Comparison of ENCODE assay signal across 12 mouse cellular contexts in the genomic region with DNA sequence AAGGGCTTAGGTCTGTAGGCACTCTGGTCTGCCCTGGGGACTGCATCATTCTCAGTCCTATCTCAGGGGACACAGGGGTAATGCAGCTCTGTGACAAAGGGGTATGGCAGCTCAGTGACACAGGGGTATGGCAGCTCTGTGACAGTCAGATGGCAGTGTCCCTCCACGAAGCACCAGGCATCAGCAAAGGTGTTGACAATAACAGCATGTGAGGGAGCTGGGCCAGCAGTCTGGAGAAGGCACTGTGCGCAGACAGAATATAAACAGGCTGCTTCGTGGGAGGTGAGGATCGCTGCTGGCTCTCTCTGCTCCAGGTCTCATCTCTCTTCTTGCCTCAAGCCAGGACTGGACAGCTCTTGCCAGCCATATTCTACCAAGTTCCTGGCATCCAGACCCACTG. TPM values are rescaled to one million over a fixed set of nuclear protein-coding genes. Genes with fewer than 3 reads are reported as not detected.
DNase-seq lines count a peak whose midpoint lies in the region; ATAC-seq and TF ChIP-seq lines count a peak whose summit lies in the region.
"Had no signal": no experiment of that assay in that cellular context is flagged by ENCODE, and none has a peak within 500 bp of the region (broad histone marks: within the 10 kb centered on the region; RNA-seq: fewer than 3 reads in every experiment).

No protein-coding gene starts in this region.

- no peaks in the 10 kb centered on the region for H3K9me3 ChIP-seq in heart, embryonic 10.5 days
- no peaks in the 10 kb centered on the region for H3K9me3 ChIP-seq in midbrain, postnatal 0 days (ENCODE audit: low read length)
- H3K9me3 ChIP-seq in midbrain, embryonic 15.5 days = no peaks in the 10 kb centered on the region
- H3K9me3 ChIP-seq in embryonic facial prominence, embryonic 11.5 days (replicated peaks; ENCODE audit: control insufficient read depth, low read length) = no peaks in the 10 kb centered on the region
- no peaks in the 10 kb centered on the region for H3K9me3 ChIP-seq in limb, embryonic 14.5 days (ENCODE audit: control insufficient read depth, low read length)
- H3K9me3 ChIP-seq in kidney, embryonic 16.5 days (ENCODE audit: low read length) = no peaks in the 10 kb centered on the region

- TF ChIP-seq POLR2A in heart, adult 2 months (IDR thresholded peaks at IDR 0.05; ENCODE audit: insufficient read depth, low read depth, low read length) = no peak
- TF ChIP-seq POLR2A in limb, embryonic 14.5 days (IDR thresholded peaks at IDR 0.05; ENCODE audit: borderline replicate concordance, extremely low read depth, insufficient read depth, insufficient read length) = no peak

- no peak overlapping the region for H3K9ac ChIP-seq in heart, adult 2 months (ENCODE audit: low read depth, low read length)
- H3K9ac ChIP-seq in midbrain, postnatal 0 days (replicated peaks; ENCODE audit: low read length, poor library complexity, severe bottlenecking) = no peak overlapping the region
- H3K9ac ChIP-seq in midbrain, embryonic 15.5 days = no peak overlapping the region
- no peak overlapping the region for H3K9ac ChIP-seq in embryonic facial prominence, embryonic 11.5 days (replicated peaks; ENCODE audit: low read length)
- no peak overlapping the region for H3K9ac ChIP-seq in limb, embryonic 14.5 days (ENCODE audit: low read depth, low read length, severe bottlenecking)
- no peak overlapping the region for H3K9ac ChIP-seq in kidney, embryonic 16.5 days (replicated peaks; ENCODE audit: low read length)

- no peaks in the 10 kb centered on the region for H3K36me3 ChIP-seq in heart, embryonic 10.5 days
- H3K36me3 ChIP-seq in heart, adult 2 months (ENCODE audit: control insufficient read depth, insufficient read depth, low read length) = no peaks in the 10 kb centered on the region
- no peaks in the 10 kb centered on the region for H3K36me3 ChIP-seq in midbrain, postnatal 0 days (ENCODE audit: insufficient read depth, low read length)
- H3K36me3 ChIP-seq in midbrain, embryonic 15.5 days (replicated peaks) = no peaks in the 10 kb centered on the region
- no peaks in the 10 kb centered on the region for H3K36me3 ChIP-seq in embryonic facial prominence, embryonic 11.5 days (replicated peaks; ENCODE audit: control insufficient read depth, insufficient read depth, low read depth, low read length)
- H3K36me3 ChIP-seq in limb, embryonic 14.5 days (ENCODE audit: control insufficient read depth, insufficient read depth, low read length) = no peaks in the 10 kb centered on the region
- H3K36me3 ChIP-seq in kidney, embryonic 16.5 days (ENCODE audit: insufficient read depth, low read length) = no peaks in the 10 kb centered on the region

- TF ChIP-seq EP300 in heart, adult 2 months (IDR thresholded peaks at IDR 0.05; ENCODE audit: insufficient read depth, low read depth, low read length) = no peak

- H3K27ac ChIP-seq in heart, embryonic 10.5 days = peak overlapping the region; percentile 3; the same call in 1 of the 2 replicates
- H3K27ac ChIP-seq in heart, adult 2 months = no peak overlapping the region
- H3K27ac ChIP-seq in midbrain, postnatal 0 days (ENCODE audit: low read depth, low read length) = no peak overlapping the region
- no peak overlapping the region for H3K27ac ChIP-seq in midbrain, embryonic 15.5 days
- peak overlapping the region; percentile 86 for H3K27ac ChIP-seq in embryonic facial prominence, embryonic 11.5 days (replicated peaks; ENCODE audit: low read depth, low read length)
- peak overlapping the region; percentile 91 for H3K27ac ChIP-seq in limb, embryonic 14.5 days (replicated peaks; ENCODE audit: low read depth, low read length)
- no peak overlapping the region for H3K27ac ChIP-seq in kidney, embryonic 16.5 days (ENCODE audit: low read length)

- no peak overlapping the region for H3K4me3 ChIP-seq in heart, embryonic 10.5 days
- no peak overlapping the region for H3K4me3 ChIP-seq in heart, adult 2 months
- H3K4me3 ChIP-seq in midbrain, postnatal 0 days (ENCODE audit: low read depth, low read length) = no peak overlapping the region
- no peak overlapping the region for H3K4me3 ChIP-seq in midbrain, embryonic 15.5 days
- H3K4me3 ChIP-seq in embryonic facial prominence, embryonic 11.5 days (ENCODE audit: low read depth, low read length) = no peak overlapping the region
- H3K4me3 ChIP-seq in limb, embryonic 14.5 days (replicated peaks; ENCODE audit: low read length) = no peak overlapping the region
- no peak overlapping the region for H3K4me3 ChIP-seq in kidney, embryonic 16.5 days (ENCODE audit: low read length)

- H3K79me2 ChIP-seq in heart, adult 2 months (replicated peaks; ENCODE audit: control insufficient read depth, insufficient read depth, low read length) = no peaks in the 10 kb centered on the region

- 45% methylated on average over 4 of the region's 4 CpGs for WGBS in heart, embryonic 10.5 days
- 55% methylated on average over 4 of the region's 4 CpGs for WGBS in heart, adult 2 months
- WGBS in midbrain, postnatal 0 days = 80% methylated on average over 4 of the region's 4 CpGs
- 70% methylated on average over 4 of the region's 4 CpGs for WGBS in midbrain, embryonic 15.5 days
- WGBS in embryonic facial prominence, embryonic 11.5 days = 71% methylated on average over 4 of the region's 4 CpGs
- 50% methylated on average over 4 of the region's 4 CpGs for WGBS in limb, embryonic 14.5 days
- WGBS in kidney, embryonic 16.5 days = 37% methylated on average over 4 of the region's 4 CpGs

- no peak for DNase-seq in heart, embryonic 10.5 days (ENCODE audit: low spot score)
- no peak for DNase-seq in heart, adult 2 months
- peak; percentile 8 for DNase-seq in midbrain, postnatal 0 days (ENCODE audit: low spot score)
- DNase-seq in embryonic facial prominence, embryonic 11.5 days (ENCODE audit: low spot score) = no peak
- DNase-seq in limb, embryonic 14.5 days (ENCODE audit: low spot score) = no peak
- DNase-seq in thymus, adult 18-20 months = no peak
- DNase-seq: heart, adult 18-20 months; lung, postnatal 10 days; retina, postnatal 1 day had no signal

- peaks cover 47% of the 10 kb centered on the region for H3K4me1 ChIP-seq in heart, embryonic 10.5 days
- peaks cover 5% of the 10 kb centered on the region for H3K4me1 ChIP-seq in heart, adult 2 months (ENCODE audit: control insufficient read depth, insufficient read depth, low read length)
- peaks cover 9% of the 10 kb centered on the region for H3K4me1 ChIP-seq in midbrain, postnatal 0 days (ENCODE audit: insufficient read depth, low read length)
- peaks cover 25% of the 10 kb centered on the region for H3K4me1 ChIP-seq in midbrain, embryonic 15.5 days
- H3K4me1 ChIP-seq in embryonic facial prominence, embryonic 11.5 days (ENCODE audit: control insufficient read depth, insufficient read depth, low read length) = peaks cover 12% of the 10 kb centered on the region; the same call in 1 of the 2 replicates
- H3K4me1 ChIP-seq in limb, embryonic 14.5 days (ENCODE audit: control insufficient read depth, insufficient read depth, low read length) = peaks cover 54% of the 10 kb centered on the region
- peaks cover 34% of the 10 kb centered on the region for H3K4me1 ChIP-seq in kidney, embryonic 16.5 days (ENCODE audit: insufficient read depth, low read length)

- H3K27me3 ChIP-seq in heart, embryonic 10.5 days (ENCODE audit: insufficient read depth, poor library complexity, severe bottlenecking) = 0 out of 2 replicates have a peak, but pooled peaks cover 5% of the 10 kb centered on the region
- H3K27me3 ChIP-seq in heart, adult 2 months (ENCODE audit: control insufficient read depth, insufficient read depth, low read length) = no peaks in the 10 kb centered on the region
- peaks cover 5% of the 10 kb centered on the region; the same call in 1 of the 2 replicates for H3K27me3 ChIP-seq in midbrain, postnatal 0 days (ENCODE audit: insufficient read depth, low read length)
- 0 out of 2 replicates have a peak, but pooled peaks cover 3% of the 10 kb centered on the region for H3K27me3 ChIP-seq in midbrain, embryonic 15.5 days (replicated peaks)
- no peaks in the 10 kb centered on the region for H3K27me3 ChIP-seq in embryonic facial prominence, embryonic 11.5 days (ENCODE audit: control insufficient read depth, insufficient read depth, low read length)
- no peaks in the 10 kb centered on the region for H3K27me3 ChIP-seq in limb, embryonic 14.5 days (ENCODE audit: control insufficient read depth, insufficient read depth, low read length)
- no peaks in the 10 kb centered on the region for H3K27me3 ChIP-seq in kidney, embryonic 16.5 days (ENCODE audit: insufficient read depth, low read length)

- no peak overlapping the region for H3K4me2 ChIP-seq in midbrain, postnatal 0 days (ENCODE audit: low read depth, low read length, poor library complexity, severe bottlenecking)
- H3K4me2 ChIP-seq in midbrain, embryonic 15.5 days = no peak overlapping the region
- no peak overlapping the region for H3K4me2 ChIP-seq in embryonic facial prominence, embryonic 11.5 days (ENCODE audit: low read depth, low read length)
- no peak overlapping the region for H3K4me2 ChIP-seq in limb, embryonic 14.5 days (replicated peaks; ENCODE audit: low read depth, low read length, severe bottlenecking)
- no peak overlapping the region for H3K4me2 ChIP-seq in kidney, embryonic 16.5 days (replicated peaks; ENCODE audit: low read depth, low read length)

- no peak for TF ChIP-seq CTCF in heart, adult 2 months (IDR thresholded peaks at IDR 0.05)
- no peak for TF ChIP-seq CTCF in midbrain, postnatal 0 days (IDR thresholded peaks at IDR 0.05)

- intact Hi-C loops in heart, adult 2 months (cut with DNase I) = no loop called here

- ATAC-seq in midbrain, postnatal 0 days (ENCODE audit: low FRiP score) = no peak
- no peak for ATAC-seq in midbrain, embryonic 15.5 days (replicated peaks)
- ATAC-seq in embryonic facial prominence, embryonic 11.5 days (replicated peaks; ENCODE audit: insufficient number of reproducible peaks, low FRiP score, low TSS enrichment, low read depth) = no peak
- ATAC-seq in limb, embryonic 14.5 days (ENCODE audit: low FRiP score, low read depth) = no peak
- ATAC-seq in kidney, embryonic 16.5 days (ENCODE audit: low FRiP score, low TSS enrichment) = no peak
- ATAC-seq: intestine, embryonic 16.5 days had no signal

RNA-seq across cellular contexts. Expression of gene Cdon, which starts 57.0 kb away (rescaled TPM):
- polyA plus RNA-seq in heart, embryonic 10.5 days (2016; fragmentation: Nextera tagmentation; extraction: Ambion mirVana) = 4.0 and 6.2 TPM in 2 replicates
- 10 to 100 TPM in 1 of 2 experiments, 1 to 10 TPM in 1; 9.7 to 10.2 TPM for total RNA-seq in heart, adult 2 months (2021)
- 6.0 and 10.9 TPM in 2 replicates for polyA plus RNA-seq in heart, adult 2 months (2012; rRNA removed)
- total RNA-seq in midbrain, postnatal 0 days (2014; rRNA removed) = 11.4 and 12.3 TPM in 2 replicates
- polyA plus RNA-seq in midbrain, postnatal 0 days (2015; fragmentation: Nextera tagmentation; extraction: Ambion mirVana) = 0.65 and 0.81 TPM in 2 replicates
- polyA plus RNA-seq in midbrain, embryonic 15.5 days (2015; fragmentation: Nextera tagmentation; extraction: Ambion mirVana) = 4.0 and 6.2 TPM in 2 replicates
- 7.5 and 9.4 TPM in 2 replicates for polyA plus RNA-seq in embryonic facial prominence, embryonic 11.5 days (2014; fragmentation: Nextera tagmentation; extraction: Ambion mirVana)
- 83.7 and 98.3 TPM in 2 replicates for polyA plus RNA-seq in limb, embryonic 14.5 days (2012; rRNA removed)
- 39.6 and 40.9 TPM in 2 replicates for polyA plus RNA-seq in limb, embryonic 14.5 days (2014; fragmentation: Nextera tagmentation; extraction: Ambion mirVana)
- 3.8 and 4.2 TPM in 2 replicates for polyA plus RNA-seq in kidney, embryonic 16.5 days (2015; fragmentation: Nextera tagmentation; extraction: Ambion mirVana)

Comparison
In these comparisons a context has a peak if more than half of its experiments do, and no peak if none do; other contexts are left out.
1. H3K27ac ChIP-seq: peak in heart, embryonic 10.5 days (single experiment), embryonic facial prominence, embryonic 11.5 days (single experiment) and limb, embryonic 14.5 days (single experiment); none in heart, adult 2 months (single experiment), midbrain, postnatal 0 days (single experiment), midbrain, embryonic 15.5 days (single experiment) and kidney, embryonic 16.5 days (single experiment).